Mouse (Mus musculus) midbrain, embryonic 14.5 days (tissue): ENCODE measurements around the gene Snu13. TPM values are rescaled to one million over a fixed set of nuclear protein-coding genes. Genes with fewer than 3 reads are reported as not detected.

Experiments
- ATAC-seq: fragments of 200-750 bp; cut with Nextera tagmentation; 2 replicates; pipeline ENCODE4 v1.8.0; 2017; ENCODE audit warnings: moderate number of reproducible peaks, moderate library complexity; ENCODE audit not compliant: low FRiP score, low TSS enrichment
- DNase-seq: peaks from one replicate; pipeline ENCODE4 v3.0.0-alpha.2; 2015
- H3K27ac ChIP-seq: fragments of 300-500 bp; sonication (generic); replicated peaks from 2 replicates; pipeline ENCODE4 v1.5.1; 2014; ENCODE audit warnings: mild to moderate bottlenecking, low read depth, low read length, moderate library complexity
- H3K27me3 ChIP-seq: fragments of 300-500 bp; sonication (generic); 2 replicates; pipeline ENCODE4 v1.6.1; 2014; ENCODE audit warnings: low read length, control low read depth, mixed read lengths; ENCODE audit not compliant: control insufficient read depth, insufficient read depth
- H3K36me3 ChIP-seq: fragments of 300-500 bp; sonication (generic); 2 replicates; pipeline ENCODE4 v1.6.1; 2014; ENCODE audit warnings: low read length, control low read depth; ENCODE audit not compliant: control insufficient read depth, insufficient read depth
- H3K4me1 ChIP-seq: fragments of 300-500 bp; sonication (generic); 2 replicates; pipeline ENCODE4 v1.6.1; 2014; ENCODE audit warnings: mild to moderate bottlenecking, antibody characterized with exemption, low read length, control low read depth; ENCODE audit not compliant: control insufficient read depth, insufficient read depth
- H3K4me2 ChIP-seq: fragments of 300-500 bp; sonication (generic); 2 replicates; pipeline ENCODE4 v1.6.1; 2014; ENCODE audit warnings: mild to moderate bottlenecking, low read length, moderate library complexity
- H3K4me3 ChIP-seq: fragments of 300-500 bp; sonication (generic); replicated peaks from 2 replicates; pipeline ENCODE4 v1.5.1; 2014; ENCODE audit warnings: low read depth, low read length
- H3K9ac ChIP-seq: fragments of 300-500 bp; sonication (generic); replicated peaks from 2 replicates; pipeline ENCODE4 v1.6.1; 2014; ENCODE audit warnings: mild to moderate bottlenecking, low read length, moderate library complexity
- H3K9me3 ChIP-seq: fragments of 300-500 bp; sonication (generic); 2 replicates; pipeline ENCODE4 v1.6.1; 2016; ENCODE audit warnings: low read length, control low read depth, mixed read lengths; ENCODE audit not compliant: control insufficient read depth
- WGBS: fragments of 180-500 bp; shearing (Covaris S2); extraction: QIAGEN DNeasy Blood & Tissue Kit; methylation state at CpG from one replicate; pipeline ENCODE4 v1.1.7; 2014; 5-methylcytosine and 5-hydroxymethylcytosine counted together
- polyA plus RNA-seq: library from polyadenylated mRNA; unstranded; fragments of >200 nt; fragmentation: Nextera tagmentation; extraction: Ambion mirVana; gene quantifications from 2 replicates; pipeline ENCODE4 v1.2.1, GENCODE M21; 2014

Snu13 gene
- polyA plus RNA-seq, 1 experiment from 2014 or later: 243 TPM

- DNase-seq: peak; percentile 63
- H3K36me3 ChIP-seq: peaks cover 75% of the 10 kb centered on the region
- 81% methylated on average over 12 of the region's 12 CpGs for WGBS
Measured at GRCm38 (mm10) chr15:82035904-82036689, 11.3 kb downstream of the Snu13 start.

DNA sequence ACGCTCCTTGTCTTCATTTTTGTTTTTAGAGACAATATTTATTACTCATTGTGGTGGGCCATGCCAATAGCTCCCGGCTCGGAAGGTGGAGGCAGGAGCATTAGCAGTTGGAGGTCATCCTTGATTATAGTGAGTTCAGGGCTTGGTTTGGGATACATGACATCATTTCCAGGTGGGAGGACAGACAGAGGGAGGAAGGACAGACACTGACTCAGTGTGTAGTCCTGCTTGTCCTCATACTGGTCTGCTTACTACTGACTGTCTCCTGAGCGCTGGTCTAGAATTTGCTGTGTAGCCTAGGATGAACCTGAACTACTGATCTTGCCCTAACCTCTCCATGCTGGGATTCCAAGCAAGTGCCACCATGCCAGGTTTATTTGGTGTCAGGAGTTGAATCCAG, 13.6 kb downstream of the Snu13 start, which contains the start of gene Desi1:
TSS of gene Desi1 (minus strand) at position 101 of the 400 bp plus-strand sequence.
- no peaks in the 10 kb centered on the region for H3K27me3 ChIP-seq
- H3K9ac ChIP-seq: no peak within 1 kb of the TSS
- no peaks in the 10 kb centered on the region for H3K9me3 ChIP-seq
- H3K4me3 ChIP-seq: no peak within 1 kb of the TSS
- DNase-seq (no peak), ATAC-seq (no peak)
- H3K4me2 ChIP-seq: no peak within 1 kb of the TSS
- H3K4me1 ChIP-seq: no peaks in the 10 kb centered on the region
- peaks cover 76% of the 10 kb centered on the region for H3K36me3 ChIP-seq
- 97% methylated on average over 4 of the region's 4 CpGs for WGBS
- no peak within 1 kb of the TSS for H3K27ac ChIP-seq

More at GRCm38 (mm10) chr15:82035904-82036689, 11.3 kb downstream of the Snu13 start:
- no peak for ATAC-seq
- Histone ChIP-seq H3K4me1 (no peaks in the 10 kb centered on the region), H3K4me3 (no peak overlapping the region), H3K9me3 (no peaks in the 10 kb centered on the region), H3K27me3 (no peaks in the 10 kb centered on the region), H3K9ac (no peak overlapping the region), H3K27ac (no peak overlapping the region), H3K4me2 (no peak overlapping the region)

- Histone ChIP-seq H3K27me3 (no peaks in the 10 kb centered on the region), H3K4me3 (no peak overlapping the region), H3K4me2 (no peak overlapping the region), H3K4me1 (no peaks in the 10 kb centered on the region), H3K9ac (no peak overlapping the region), H3K9me3 (no peaks in the 10 kb centered on the region), H3K36me3 (peaks cover 75% of the 10 kb centered on the region), H3K27ac (no peak overlapping the region)
- ATAC-seq (no peak), DNase-seq (no peak)
- WGBS: 92% methylated on average over 7 of the region's 7 CpGs
Measured at GRCm38 (mm10) chr15:82032386-82032785, 15.0 kb downstream of the Snu13 start.

- no peak overlapping the region for H3K9ac ChIP-seq
- WGBS: 95% methylated on average over 7 of the region's 7 CpGs
- DNase-seq (no peak), ATAC-seq (no peak)
- no peak overlapping the region for H3K4me3 ChIP-seq
- H3K27ac ChIP-seq: no peak overlapping the region
- H3K27me3 ChIP-seq: no peaks in the 10 kb centered on the region
- no peak overlapping the region for H3K4me2 ChIP-seq
- H3K9me3 ChIP-seq: no peaks in the 10 kb centered on the region
- peaks cover 89% of the 10 kb centered on the region for H3K36me3 ChIP-seq
- H3K4me1 ChIP-seq: no peaks in the 10 kb centered on the region
Measured at GRCm38 (mm10) chr15:82027726-82028125, 19.7 kb downstream of the Snu13 start.

- no peak overlapping the region for H3K4me2 ChIP-seq
- DNase-seq: no peak
- peaks cover 92% of the 10 kb centered on the region for H3K36me3 ChIP-seq
- no peak overlapping the region for H3K9ac ChIP-seq
- no peak for ATAC-seq
- H3K4me1 ChIP-seq: no peaks in the 10 kb centered on the region
- H3K9me3 ChIP-seq: no peaks in the 10 kb centered on the region
- WGBS: 97% methylated on average over 7 of the region's 7 CpGs
- no peaks in the 10 kb centered on the region for H3K27me3 ChIP-seq
- H3K4me3 ChIP-seq: no peak overlapping the region
- H3K27ac ChIP-seq: no peak overlapping the region
Measured at GRCm38 (mm10) chr15:82027276-82027675, 20.1 kb downstream of the Snu13 start.

DNA sequence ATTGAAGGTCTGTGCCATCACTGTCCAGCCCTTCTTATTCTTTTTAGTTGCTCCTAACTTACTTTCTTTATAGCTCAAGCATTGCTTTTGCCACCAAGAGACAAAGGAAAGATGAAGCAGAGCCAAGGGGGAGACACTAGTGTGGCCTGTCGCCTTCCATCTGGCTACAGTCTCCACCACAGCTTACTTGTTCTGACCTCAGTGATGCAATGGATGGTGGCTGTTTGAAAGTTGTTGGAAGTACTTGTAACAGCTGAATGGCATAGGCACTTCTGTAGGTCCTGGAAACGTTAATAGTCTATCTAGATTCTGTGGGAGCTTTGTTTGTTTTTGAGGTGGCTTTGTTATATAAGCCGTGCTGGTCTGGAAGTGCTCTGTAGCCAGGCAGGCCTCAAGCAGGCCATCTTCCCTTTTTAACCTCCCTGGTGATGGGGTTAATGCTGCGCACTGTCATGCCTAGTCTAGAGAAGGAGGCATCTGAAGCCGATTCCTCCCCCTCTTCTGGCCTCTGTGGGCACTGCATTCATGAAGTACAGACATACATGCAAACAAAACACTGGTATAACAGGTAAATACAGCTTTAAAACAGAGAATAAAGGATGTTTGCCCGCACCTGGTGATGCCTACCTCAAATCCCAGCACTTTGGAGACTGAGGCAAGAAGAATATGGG, 23.3 kb downstream of the Snu13 start:
- Histone ChIP-seq H3K27ac (no peak overlapping the region), H3K4me2 (no peak overlapping the region), H3K4me1 (no peaks in the 10 kb centered on the region), H3K36me3 (peaks cover 76% of the 10 kb centered on the region), H3K4me3 (no peak overlapping the region), H3K9ac (no peak overlapping the region), H3K9me3 (no peaks in the 10 kb centered on the region), H3K27me3 (no peaks in the 10 kb centered on the region)
- DNase-seq: no peak
- WGBS: 96% methylated on average over 6 of the region's 6 CpGs
- no peak for ATAC-seq

DNA sequence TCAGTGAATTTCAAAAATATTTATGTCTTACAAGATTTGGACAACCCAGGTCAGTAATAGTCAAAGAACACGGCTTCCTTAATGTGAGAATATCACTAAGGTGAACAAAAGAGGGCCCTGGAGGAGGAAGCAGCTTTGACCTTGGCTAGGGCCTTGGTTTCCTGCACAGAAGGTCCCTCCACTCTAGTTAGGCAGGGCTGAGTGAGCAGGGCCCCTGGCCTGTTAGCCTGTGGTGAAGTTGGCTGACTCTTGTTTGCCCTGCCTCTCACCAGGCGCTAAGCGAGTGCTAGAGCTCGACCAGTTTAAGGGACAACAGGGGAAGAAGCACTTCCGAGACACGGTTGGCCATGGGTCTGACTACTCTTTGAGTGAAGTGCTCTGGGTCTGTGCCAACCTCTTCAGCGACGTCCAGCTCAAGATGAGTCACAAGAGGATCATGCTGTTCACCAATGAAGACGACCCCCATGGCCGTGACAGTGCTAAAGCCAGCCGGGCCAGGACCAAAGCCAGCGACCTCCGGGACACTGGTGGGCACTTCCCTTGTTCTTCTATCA, 24.8 kb downstream of the Snu13 start:
- ATAC-seq: no peak

GRCm38 (mm10) chr15:82019288-82019687, 28.1 kb downstream of the Snu13 start:
- Histone ChIP-seq H3K4me2 (no peak overlapping the region), H3K9me3 (no peaks in the 10 kb centered on the region), H3K4me1 (peaks cover 17% of the 10 kb centered on the region), H3K36me3 (peaks cover 35% of the 10 kb centered on the region), H3K4me3 (no peak overlapping the region), H3K9ac (no peak overlapping the region), H3K27me3 (no peaks in the 10 kb centered on the region), H3K27ac (no peak overlapping the region)
- WGBS: 76% methylated on average over 3 of the region's 3 CpGs
- no peak for ATAC-seq
- DNase-seq: no peak

More for the DNA sequence above, 24.8 kb downstream of the Snu13 start:
- no peak overlapping the region for H3K4me2 ChIP-seq
- H3K9me3 ChIP-seq: no peaks in the 10 kb centered on the region
- no peaks in the 10 kb centered on the region for H3K27me3 ChIP-seq
- 91% methylated on average over 13 of the region's 13 CpGs for WGBS
- no peak for DNase-seq
- no peak overlapping the region for H3K9ac ChIP-seq
- no peaks in the 10 kb centered on the region for H3K4me1 ChIP-seq
- H3K27ac ChIP-seq: no peak overlapping the region
- peaks cover 66% of the 10 kb centered on the region for H3K36me3 ChIP-seq
- no peak overlapping the region for H3K4me3 ChIP-seq
